Mouse (Mus musculus) midbrain, embryonic 15.5 days (tissue): Measurements from ENCODE around the gene Ccdc9. TPM values are rescaled to one million over a fixed set of nuclear protein-coding genes. Genes with fewer than 3 reads are reported as not detected.
"Not testable (repeated sequence)": the region's sequence is repeated elsewhere in the genome, so short reads cannot be mapped to it uniquely, and the experiment has no call there.

ENCODE experiments used
- ATAC-seq: fragments of 200-750 bp; cut with Nextera tagmentation; replicated peaks from 2 replicates; pipeline ENCODE4 v1.8.0; 2017; ENCODE audit warnings: moderate TSS enrichment
- H3K27ac ChIP-seq: fragments of 300-500 bp; sonication (generic); 2 replicates; pipeline ENCODE4 v1.5.1; 2015; ENCODE audit warnings: mild to moderate bottlenecking, inconsistent platforms
- H3K27me3 ChIP-seq: fragments of 300-500 bp; sonication (generic); replicated peaks from 2 replicates; pipeline ENCODE4 v1.6.1; 2015; ENCODE audit warnings: inconsistent platforms
- H3K36me3 ChIP-seq: fragments of 300-500 bp; sonication (generic); replicated peaks from 2 replicates; pipeline ENCODE4 v1.6.1; 2015; ENCODE audit warnings: inconsistent platforms
- H3K4me1 ChIP-seq: fragments of 300-500 bp; sonication (generic); 2 replicates; pipeline ENCODE4 v1.6.1; 2015; ENCODE audit warnings: inconsistent platforms
- H3K4me2 ChIP-seq: fragments of 300-500 bp; sonication (generic); 2 replicates; pipeline ENCODE4 v1.6.1; 2015; ENCODE audit warnings: inconsistent platforms, mild to moderate bottlenecking, moderate library complexity
- H3K4me3 ChIP-seq: fragments of 300-500 bp; sonication (generic); 2 replicates; pipeline ENCODE4 v1.5.1; 2015; ENCODE audit warnings: mild to moderate bottlenecking, inconsistent platforms
- H3K9ac ChIP-seq: fragments of 300-500 bp; sonication (generic); 2 replicates; pipeline ENCODE4 v1.6.1; 2015; ENCODE audit warnings: mild to moderate bottlenecking, inconsistent platforms
- H3K9me3 ChIP-seq: fragments of 300-500 bp; sonication (generic); 2 replicates; pipeline ENCODE4 v1.6.1; 2016; ENCODE audit warnings: inconsistent platforms
- WGBS: fragments of 180-500 bp; shearing (Covaris S2); methylation state at CpG from one replicate; pipeline ENCODE4 v1.1.7; 2015; ENCODE audit warnings: mixed read lengths; 5-methylcytosine and 5-hydroxymethylcytosine counted together
- polyA plus RNA-seq: library from polyadenylated mRNA; unstranded; fragments of >200 nt; fragmentation: Nextera tagmentation; extraction: Ambion mirVana; gene quantifications from 2 replicates; pipeline ENCODE4 v1.2.1, GENCODE M21; 2015

Gene Ccdc9
- polyA plus RNA-seq, 1 experiment from 2014 or later: 21.6 TPM

DNA sequence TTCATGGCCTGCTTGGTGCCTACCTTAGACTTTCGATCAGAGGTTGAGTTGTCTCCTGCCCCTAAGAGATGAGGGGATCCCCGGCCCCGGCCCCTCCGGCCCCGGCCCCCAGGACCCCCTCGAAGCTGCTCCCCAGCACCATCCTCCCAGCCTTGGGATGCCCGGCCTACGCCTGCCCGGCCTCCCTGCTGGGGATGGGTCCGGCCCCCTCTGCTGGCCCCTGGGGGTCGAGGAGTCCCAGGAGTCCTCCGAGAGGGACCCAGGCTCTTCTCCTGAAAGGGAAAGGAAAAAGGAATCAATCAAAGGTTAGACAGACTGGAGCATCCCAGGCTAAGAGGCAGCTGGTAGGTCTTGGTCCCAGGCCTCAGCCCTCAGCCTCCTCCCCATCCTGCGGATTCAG, 4.3 kb downstream of the Ccdc9 start:
- Histone ChIP-seq H3K27me3 (no peaks in the 10 kb centered on the region), H3K9ac (no peak overlapping the region), H3K4me2 (no peak overlapping the region), H3K9me3 (no peaks in the 10 kb centered on the region), H3K4me1 (peaks cover 11% of the 10 kb centered on the region), H3K36me3 (peaks cover 33% of the 10 kb centered on the region; the same call in 1 of the 2 replicates), H3K4me3 (no peak overlapping the region), H3K27ac (no peak overlapping the region)
- 89% methylated on average over 13 of the region's 13 CpGs for WGBS
- no peak for ATAC-seq

- H3K4me2 ChIP-seq: no peak overlapping the region
- H3K4me1 ChIP-seq: peaks cover 8% of the 10 kb centered on the region
- WGBS: 86% methylated on average over 11 of the region's 11 CpGs
- H3K36me3 ChIP-seq: peaks cover 33% of the 10 kb centered on the region; the same call in 1 of the 2 replicates
- H3K27me3 ChIP-seq: no peaks in the 10 kb centered on the region
- no peak overlapping the region for H3K27ac ChIP-seq
- no peak overlapping the region for H3K4me3 ChIP-seq
- no peak overlapping the region for H3K9ac ChIP-seq
- no peak for ATAC-seq
- H3K9me3 ChIP-seq: no peaks in the 10 kb centered on the region
Measured at GRCm38 (mm10) chr7:16280721-16281120, 5.9 kb downstream of the Ccdc9 start.

- H3K36me3 ChIP-seq: peaks cover 16% of the 10 kb centered on the region; the same call in 1 of the 2 replicates
- H3K4me2 ChIP-seq: no peak overlapping the region
- H3K9me3 ChIP-seq: no peaks in the 10 kb centered on the region
- no peak overlapping the region for H3K4me3 ChIP-seq
- H3K9ac ChIP-seq: no peak overlapping the region
- H3K27me3 ChIP-seq: no peaks in the 10 kb centered on the region
- no peak overlapping the region for H3K27ac ChIP-seq
- peaks cover 31% of the 10 kb centered on the region for H3K4me1 ChIP-seq
- no peak for ATAC-seq
- WGBS: 92% methylated on average over 10 of the region's 10 CpGs
Measured at GRCm38 (mm10) chr7:16274922-16275890, 11.4 kb downstream of the Ccdc9 start.

GRCm38 (mm10) chr7:16273766-16274140, 12.8 kb downstream of the Ccdc9 start:
- ATAC-seq: peak; percentile 78
- peaks cover 38% of the 10 kb centered on the region for H3K4me1 ChIP-seq
- no peaks in the 10 kb centered on the region for H3K27me3 ChIP-seq
- peaks cover 12% of the 10 kb centered on the region; the same call in 1 of the 2 replicates for H3K36me3 ChIP-seq
- H3K9ac ChIP-seq: peak overlapping the region; percentile 82
- WGBS: 0% methylated on average over 18 of the region's 18 CpGs
- peak overlapping the region; percentile 86 for H3K4me3 ChIP-seq
- H3K4me2 ChIP-seq: peak overlapping the region; percentile 68
- no peaks in the 10 kb centered on the region for H3K9me3 ChIP-seq
- H3K27ac ChIP-seq: peak overlapping the region; percentile 95

GRCm38 (mm10) chr7:16273081-16273765, 13.4 kb downstream of the Ccdc9 start, which contains the start of gene Inafm1:
Gene Inafm1, minus strand, starts transcription at chr7:16273617.
- peaks cover 12% of the 10 kb centered on the region; the same call in 1 of the 2 replicates for H3K36me3 ChIP-seq
- WGBS: 1% methylated on average over 48 of the region's 49 CpGs
- H3K27ac ChIP-seq: peak within 1 kb of the TSS; percentile 95
- H3K4me1 ChIP-seq: peaks cover 38% of the 10 kb centered on the region
- H3K4me3 ChIP-seq: peak within 1 kb of the TSS; percentile 86
- no peaks in the 10 kb centered on the region for H3K9me3 ChIP-seq
- H3K27me3 ChIP-seq: no peaks in the 10 kb centered on the region
- ATAC-seq: peak; percentile 87
- H3K9ac ChIP-seq: peak within 1 kb of the TSS; percentile 82
- peak within 1 kb of the TSS; percentile 68 for H3K4me2 ChIP-seq

- peak overlapping the region; percentile 82 for H3K9ac ChIP-seq
- H3K27ac ChIP-seq: peak overlapping the region; percentile 95
- no peaks in the 10 kb centered on the region for H3K9me3 ChIP-seq
- WGBS: under 1% methylated on average over 44 of the region's 46 CpGs
- H3K4me3 ChIP-seq: peak overlapping the region; percentile 86
- no peaks in the 10 kb centered on the region for H3K27me3 ChIP-seq
- peak; percentile 80 for ATAC-seq
- peak overlapping the region; percentile 68 for H3K4me2 ChIP-seq
- peaks cover 38% of the 10 kb centered on the region for H3K4me1 ChIP-seq
- peaks cover 6% of the 10 kb centered on the region; the same call in 1 of the 2 replicates for H3K36me3 ChIP-seq
Measured at GRCm38 (mm10) chr7:16272681-16273080, 13.9 kb downstream of the Ccdc9 start.

DNA sequence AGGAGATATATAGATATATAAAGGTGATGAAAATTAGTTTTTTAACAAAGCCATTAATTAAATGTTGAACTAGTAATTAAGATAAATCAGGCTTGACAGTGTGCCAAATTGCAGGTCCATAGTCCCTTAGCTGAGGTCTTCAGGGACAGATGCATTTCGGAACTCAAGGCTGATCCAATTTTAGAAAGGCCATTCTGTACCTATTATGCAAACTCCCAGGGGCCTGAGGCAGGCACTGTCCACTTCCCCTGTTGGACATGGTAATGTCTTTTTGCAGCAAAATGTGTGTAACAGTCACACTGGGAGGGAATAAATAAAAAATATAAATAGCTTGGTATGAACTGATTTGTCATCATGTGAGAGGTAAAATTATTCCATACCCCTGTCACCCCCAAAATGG, 15.5 kb downstream of the Ccdc9 start:
- H3K4me1 ChIP-seq: peaks cover 38% of the 10 kb centered on the region
- no peak overlapping the region for H3K27ac ChIP-seq
- H3K9me3 ChIP-seq: no peaks in the 10 kb centered on the region
- no peak for ATAC-seq
- H3K27me3 ChIP-seq: no peaks in the 10 kb centered on the region
- H3K4me2 ChIP-seq: peak overlapping the region; percentile 68
- no peak overlapping the region for H3K9ac ChIP-seq
- WGBS: 47% methylated on average over 1 of the region's 1 CpGs
- peaks cover 6% of the 10 kb centered on the region; the same call in 1 of the 2 replicates for H3K36me3 ChIP-seq
- no peak overlapping the region for H3K4me3 ChIP-seq

DNA sequence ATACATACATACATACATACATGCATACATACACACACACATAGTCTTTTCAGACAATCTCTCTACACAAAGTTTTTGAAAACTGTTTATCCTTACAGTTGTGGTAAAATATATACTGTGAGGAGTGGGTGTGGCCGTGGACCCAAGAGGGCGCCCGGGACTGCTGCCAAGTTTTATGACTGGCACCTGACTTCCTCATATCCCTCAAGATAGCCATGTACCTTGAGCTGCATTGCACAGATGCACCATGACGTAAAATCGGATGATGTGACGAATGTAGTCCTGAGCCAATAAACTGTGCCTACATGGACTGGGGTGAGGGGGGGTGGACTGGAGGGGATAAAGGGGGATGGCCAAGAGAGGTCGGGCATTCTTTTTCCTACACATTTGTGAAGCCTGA, 20.0 kb downstream of the Ccdc9 start:
- WGBS: 91% methylated on average over 7 of the region's 7 CpGs

DNA sequence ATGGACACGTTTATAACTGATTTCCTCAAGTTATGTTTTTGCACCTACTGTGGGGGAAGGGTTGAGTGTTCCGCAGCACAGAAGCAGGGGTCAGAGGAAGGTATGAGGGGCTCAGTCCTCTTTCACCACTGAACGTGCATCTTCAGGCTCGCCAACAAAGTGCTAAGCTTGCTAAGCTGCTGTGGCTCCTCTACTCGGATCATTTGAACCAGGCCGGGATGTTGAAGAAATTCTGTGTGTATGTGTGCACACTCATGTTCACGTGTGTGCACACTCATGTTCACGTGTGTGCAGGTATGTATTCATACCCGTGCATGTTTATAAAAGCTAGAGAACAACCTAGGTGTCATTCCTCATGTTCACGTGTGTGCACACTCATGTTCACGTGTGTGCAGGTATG, 20.7 kb downstream of the Ccdc9 start:
- Histone ChIP-seq H3K9me3 (no peaks in the 10 kb centered on the region), H3K4me1 (peaks cover 11% of the 10 kb centered on the region), H3K4me3 (no peak overlapping the region), H3K4me2 (no peak overlapping the region), H3K27ac (no peak overlapping the region), H3K36me3 (no peaks in the 10 kb centered on the region), H3K27me3 (no peaks in the 10 kb centered on the region), H3K9ac (no peak overlapping the region)
- ATAC-seq: no peak
- 87% methylated on average over 11 of the region's 11 CpGs for WGBS

More for the DNA sequence above, 20.0 kb downstream of the Ccdc9 start:
- not testable (repeated sequence) for H3K27ac ChIP-seq, H3K4me2 ChIP-seq, ATAC-seq, H3K27me3 ChIP-seq, H3K9me3 ChIP-seq, H3K9ac ChIP-seq, H3K4me3 ChIP-seq, H3K36me3 ChIP-seq
- peaks cover 17% of the 10 kb centered on the region for H3K4me1 ChIP-seq

DNA sequence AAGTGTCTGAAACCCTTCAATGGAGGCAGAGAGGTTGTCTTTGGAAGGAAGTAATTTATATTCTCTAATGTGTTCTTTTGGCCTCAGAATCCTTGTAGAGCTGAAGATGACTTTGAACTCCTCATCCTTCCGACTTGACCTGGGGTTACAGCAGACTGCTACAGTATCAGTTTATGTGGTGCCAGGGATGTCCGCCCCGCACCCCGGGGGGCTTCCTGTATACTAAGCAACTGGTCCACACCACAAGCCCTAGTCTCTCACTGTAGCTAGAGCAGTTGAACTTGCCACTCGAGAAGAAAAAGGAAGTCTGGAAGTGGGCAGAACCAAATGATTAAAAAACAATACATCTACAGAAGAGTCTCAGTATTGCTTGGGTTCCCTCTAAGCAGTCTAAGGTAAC, 22.8 kb downstream of the Ccdc9 start:
- Histone ChIP-seq H3K36me3 (no peaks in the 10 kb centered on the region), H3K9ac (no peak overlapping the region), H3K27me3 (no peaks in the 10 kb centered on the region), H3K27ac (no peak overlapping the region), H3K9me3 (no peaks in the 10 kb centered on the region), H3K4me1 (no peaks in the 10 kb centered on the region), H3K4me3 (no peak overlapping the region), H3K4me2 (no peak overlapping the region)
- ATAC-seq: no peak
- 85% methylated on average over 5 of the region's 5 CpGs for WGBS

GRCm38 (mm10) chr7:16263015-16263787, 23.4 kb downstream of the Ccdc9 start:
- ATAC-seq: no peak
- 33% methylated on average over 8 of the region's 8 CpGs for whole genome bisulfite sequencing
- H3K36me3 ChIP-seq: no peaks in the 10 kb centered on the region

GRCm38 (mm10) chr7:16261097-16261496, 25.5 kb downstream of the Ccdc9 start:
- Histone ChIP-seq H3K27me3 (no peaks in the 10 kb centered on the region), H3K9ac (no peak overlapping the region), H3K4me2 (no peak overlapping the region), H3K36me3 (no peaks in the 10 kb centered on the region), H3K4me1 (no peaks in the 10 kb centered on the region), H3K4me3 (no peak overlapping the region), H3K27ac (no peak overlapping the region), H3K9me3 (no peaks in the 10 kb centered on the region)
- ATAC-seq: no peak
- 93% methylated on average over 1 of the region's 1 CpGs for WGBS

More at GRCm38 (mm10) chr7:16263015-16263787, 23.4 kb downstream of the Ccdc9 start:
- Histone ChIP-seq H3K27ac (no peak overlapping the region), H3K4me2 (no peak overlapping the region), H3K9ac (no peak overlapping the region), H3K4me3 (no peak overlapping the region), H3K27me3 (no peaks in the 10 kb centered on the region), H3K4me1 (no peaks in the 10 kb centered on the region), H3K9me3 (no peaks in the 10 kb centered on the region)
